Mouse (Mus musculus) colon, adult 2 months (tissue): ENCODE results near the gene Gbp2. TPM values are rescaled to one million over a fixed set of nuclear protein-coding genes. Genes with fewer than 3 reads are reported as not detected.

Experiments
- polyA plus RNA-seq: library from polyadenylated mRNA; depleted of rRNA; stranded (reverse); fragments of >200 nt; gene quantifications from 2 replicates; pipeline ENCODE4 v1.2.3, GENCODE M21; 2012; rRNA removed

Gene Gbp2
- polyA plus RNA-seq: 8.0 and 8.2 TPM in 2 replicates

DNA sequence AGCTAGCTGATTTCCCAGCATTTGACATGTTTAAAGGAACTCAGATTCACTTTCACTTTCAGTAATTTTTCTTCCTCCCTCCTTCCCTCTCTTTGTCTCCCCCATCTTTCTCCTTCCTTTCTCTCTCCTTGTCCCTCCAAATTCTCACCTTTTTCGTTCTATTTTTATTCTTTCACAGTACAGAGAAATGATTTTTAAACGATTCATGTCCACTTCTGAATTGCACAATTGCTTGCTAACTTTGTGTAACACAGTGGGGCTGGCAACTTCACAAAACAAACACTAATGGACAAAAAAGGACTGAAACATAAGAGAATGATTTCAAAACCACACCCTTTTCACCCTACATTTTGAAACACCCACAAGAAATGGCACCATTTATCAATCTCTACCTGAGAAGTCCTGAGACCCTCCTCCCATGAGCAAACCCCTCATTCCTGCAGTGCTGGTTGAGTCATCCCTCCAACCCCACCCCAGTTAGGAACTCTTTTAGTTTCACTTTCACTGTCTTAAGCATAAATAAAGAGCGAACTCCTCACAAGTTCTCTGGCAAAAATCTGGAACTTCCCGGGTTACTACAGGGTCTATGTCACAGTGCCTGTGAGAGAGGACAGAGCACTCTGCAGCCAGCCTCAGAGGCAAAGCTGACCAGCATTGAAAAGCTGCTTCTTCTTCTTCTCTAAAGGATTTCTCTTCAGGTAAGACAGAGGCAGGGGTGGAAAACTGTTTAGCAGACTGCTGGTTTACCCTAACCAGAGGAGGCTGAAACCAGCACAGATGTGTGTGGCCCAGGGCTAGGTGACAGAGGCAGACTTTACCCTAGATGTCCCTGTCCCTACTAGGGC is at the start of gene Gbp2:
Gene Gbp2 (plus strand): TSS at position 492 of the 845 bp plus-strand sequence.

DNA sequence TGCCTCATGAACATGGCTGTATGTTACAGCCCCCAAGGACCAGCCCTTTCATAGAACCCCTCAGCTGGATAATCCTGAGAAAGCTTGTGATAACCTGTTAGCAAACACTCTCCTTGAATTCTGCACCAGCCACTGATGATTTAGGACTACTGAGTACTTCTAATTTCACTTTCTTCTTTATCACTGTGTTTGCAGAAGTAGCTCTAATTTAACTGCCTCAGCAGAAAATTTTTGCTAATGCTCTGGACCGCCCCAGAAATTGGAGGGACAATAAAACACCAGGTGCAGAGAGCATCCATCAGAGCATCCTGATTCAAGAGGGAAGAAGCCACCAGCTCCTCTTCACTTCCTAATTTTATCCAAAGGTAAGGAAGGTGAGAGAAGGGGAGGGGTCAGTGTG is 25.9 kb upstream of the Gbp2 start, which contains the start of gene Gbp2b:
Gene Gbp2b (plus strand): TSS at position 301 of the 400 bp plus-strand sequence.

Other genes starting within 250 kb of the Gbp2 start
- gene Pdlim5, start 224.9 kb upstream of the Gbp2 start, polyA plus RNA-seq: 60.3 and 62.3 TPM in 2 replicates
- gene Gbp5, start 126.6 kb upstream of the Gbp2 start, polyA plus RNA-seq: 0.46 and 0.56 TPM in 2 replicates
- gene Gbp7, start 90.3 kb upstream of the Gbp2 start, polyA plus RNA-seq: 1.3 and 1.5 TPM in 2 replicates
- gene Gbp3, start 60.6 kb upstream of the Gbp2 start, polyA plus RNA-seq: 7.1 and 7.6 TPM in 2 replicates
- 0.31 TPM in 2 replicates for gene Gbp2b, start 25.8 kb upstream of the Gbp2 start, polyA plus RNA-seq
- 1.1 and 1.2 TPM in 2 replicates for gene Kyat3, start 80.4 kb downstream of the Gbp2 start, polyA plus RNA-seq
- 10.6 and 13.9 TPM in 2 replicates for gene Gtf2b, start 144.4 kb downstream of the Gbp2 start, polyA plus RNA-seq